Mouse (Mus musculus) embryonic facial prominence, embryonic 15.5 days (tissue): ENCODE results near the gene Cspg5. TPM values are rescaled to one million over a fixed set of nuclear protein-coding genes. Genes with fewer than 3 reads are reported as not detected.

Experiments
- ATAC-seq: fragments of 200-750 bp; cut with Nextera tagmentation; 2 replicates; pipeline ENCODE4 v1.8.0; 2017; ENCODE audit warnings: low read depth, moderate TSS enrichment; ENCODE audit not compliant: insufficient number of reproducible peaks, low FRiP score, low TSS enrichment
- H3K27ac ChIP-seq: fragments of 300-500 bp; sonication (generic); replicated peaks from 2 replicates; pipeline ENCODE4 v1.5.1; 2015; ENCODE audit warnings: mild to moderate bottlenecking, inconsistent platforms
- H3K27me3 ChIP-seq: fragments of 300-500 bp; sonication (generic); 2 replicates; pipeline ENCODE4 v1.6.1; 2015; ENCODE audit warnings: inconsistent platforms
- H3K36me3 ChIP-seq: fragments of 300-500 bp; sonication (generic); 2 replicates; pipeline ENCODE4 v1.6.1; 2015; ENCODE audit warnings: mild to moderate bottlenecking, inconsistent platforms
- H3K4me1 ChIP-seq: fragments of 300-500 bp; sonication (generic); 2 replicates; pipeline ENCODE4 v1.6.1; 2015; ENCODE audit warnings: inconsistent platforms
- H3K4me2 ChIP-seq: fragments of 300-500 bp; sonication (generic); replicated peaks from 2 replicates; pipeline ENCODE4 v1.6.1; 2015; ENCODE audit warnings: mild to moderate bottlenecking, inconsistent platforms
- H3K4me3 ChIP-seq: fragments of 300-500 bp; sonication (generic); replicated peaks from 2 replicates; pipeline ENCODE4 v1.5.1; 2015; ENCODE audit warnings: mild to moderate bottlenecking, inconsistent platforms
- H3K9ac ChIP-seq: fragments of 300-500 bp; sonication (generic); 2 replicates; pipeline ENCODE4 v1.6.1; 2015; ENCODE audit warnings: inconsistent platforms
- H3K9me3 ChIP-seq: fragments of 300-500 bp; sonication (generic); replicated peaks from 2 replicates; pipeline ENCODE4 v1.6.1; 2016; ENCODE audit warnings: inconsistent platforms
- WGBS: fragments of 180-500 bp; shearing (Covaris S2); methylation state at CpG from one replicate; pipeline ENCODE4 v1.1.7; 2015; 5-methylcytosine and 5-hydroxymethylcytosine counted together
- microRNA-seq: library from miRNA; unstranded; fragments of <30 nt; microRNA quantifications from one replicate; pipeline ENCODE4, GENCODE M21; 2016; ENCODE audit warnings: borderline number of aligned reads
- polyA plus RNA-seq: library from polyadenylated mRNA; unstranded; fragments of >200 nt; fragmentation: Nextera tagmentation; extraction: Ambion mirVana; gene quantifications from 2 replicates; pipeline ENCODE4 v1.2.1, GENCODE M21; 2015

The Cspg5 gene
- polyA plus RNA-seq, 1 experiment from 2014 or later, result 14.7 TPM

DNA sequence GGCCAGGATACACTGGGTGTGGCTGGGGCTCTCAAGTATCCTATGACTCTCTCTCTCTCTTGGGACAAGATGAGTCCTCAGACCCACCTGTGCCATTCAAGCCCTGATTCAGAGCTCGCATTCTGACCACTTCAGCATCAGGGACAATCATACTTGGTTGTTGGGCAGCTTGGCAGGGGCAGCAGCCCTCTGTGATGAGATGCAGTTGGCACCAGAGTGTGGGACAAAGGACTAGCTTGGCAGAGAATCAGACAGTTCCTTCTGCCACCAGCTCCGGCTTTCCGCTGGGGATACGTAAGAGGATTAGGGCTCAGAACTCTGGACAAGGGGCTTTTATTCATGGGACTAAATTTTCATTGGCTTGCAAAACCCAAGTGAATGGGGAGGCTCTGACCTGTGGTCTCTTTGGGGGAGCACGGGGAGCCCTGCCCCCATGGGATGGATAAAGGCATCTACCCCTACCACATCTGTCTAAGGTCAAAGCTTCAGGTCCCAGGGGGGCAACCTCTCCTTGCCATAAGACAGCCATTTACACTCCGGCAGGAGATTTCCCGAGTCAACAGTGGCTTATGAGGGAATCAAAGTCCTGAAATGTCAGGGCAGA lies 43.8 kb downstream of the Cspg5 start:
- Histone ChIP-seq H3K27me3 (no peaks in the 10 kb centered on the region), H3K36me3 (no peaks in the 10 kb centered on the region), H3K4me1 (no peaks in the 10 kb centered on the region), H3K4me2 (no peak overlapping the region), H3K4me3 (no peak overlapping the region), H3K27ac (no peak overlapping the region), H3K9me3 (no peaks in the 10 kb centered on the region), H3K9ac (no peak overlapping the region)
- WGBS, result 63% methylated on average over 7 of the region's 7 CpGs
- no peak for ATAC-seq

GRCm38 (mm10) chr9:110293254-110293718 lies 49.7 kb downstream of the Cspg5 start:
- 46% methylated on average over 12 of the region's 12 CpGs for WGBS
- no peaks in the 10 kb centered on the region for H3K4me1 ChIP-seq

DNA sequence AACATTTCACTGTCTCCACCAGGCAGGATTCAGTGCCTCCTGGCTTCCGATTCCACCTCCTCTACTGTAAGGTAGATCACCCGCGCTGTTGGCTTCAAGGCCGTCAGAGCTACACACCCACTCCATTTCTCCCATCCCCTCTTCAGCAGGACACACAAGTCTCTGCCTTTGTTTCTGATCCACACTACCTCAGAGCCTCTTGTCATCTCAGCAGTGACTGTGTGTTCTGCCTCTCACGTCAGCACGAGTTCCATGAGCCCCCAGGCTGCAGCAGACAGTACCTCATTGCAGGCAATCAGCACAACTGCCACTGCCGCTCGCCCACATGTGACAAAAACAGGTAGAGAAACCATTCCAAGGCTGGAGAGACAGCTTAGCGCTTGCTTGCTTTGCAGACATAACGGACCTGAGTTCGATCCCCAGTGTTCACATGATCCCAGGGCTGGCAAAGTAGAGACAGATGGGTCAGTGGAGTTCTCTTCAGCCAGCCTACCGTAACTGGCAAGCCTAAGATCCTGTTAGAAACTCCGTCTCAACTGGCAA lies 50.4 kb downstream of the Cspg5 start:
- H3K4me1 ChIP-seq, result no peaks in the 10 kb centered on the region
- H3K27me3 ChIP-seq, result no peaks in the 10 kb centered on the region
- no peak for ATAC-seq
- H3K4me3 ChIP-seq, result no peak overlapping the region
- no peak overlapping the region for H3K27ac ChIP-seq
- no peaks in the 10 kb centered on the region for H3K9me3 ChIP-seq
- H3K36me3 ChIP-seq, result no peaks in the 10 kb centered on the region
- no peak overlapping the region for H3K4me2 ChIP-seq
- 75% methylated on average over 13 of the region's 13 CpGs for WGBS
- no peak overlapping the region for H3K9ac ChIP-seq

More at GRCm38 (mm10) chr9:110293254-110293718, 49.7 kb downstream of the Cspg5 start:
- Histone ChIP-seq H3K4me2 (no peak overlapping the region), H3K36me3 (no peaks in the 10 kb centered on the region), H3K9ac (no peak overlapping the region), H3K27ac (no peak overlapping the region), H3K27me3 (no peaks in the 10 kb centered on the region), H3K9me3 (no peaks in the 10 kb centered on the region), H3K4me3 (no peak overlapping the region)
- ATAC-seq, result no peak

GRCm38 (mm10) chr9:110294786-110295185 lies 51.2 kb downstream of the Cspg5 start:
- Histone ChIP-seq H3K27ac (no peak overlapping the region), H3K36me3 (no peaks in the 10 kb centered on the region), H3K4me1 (no peaks in the 10 kb centered on the region), H3K4me2 (no peak overlapping the region), H3K9ac (no peak overlapping the region), H3K4me3 (no peak overlapping the region), H3K27me3 (no peaks in the 10 kb centered on the region), H3K9me3 (no peaks in the 10 kb centered on the region)
- no peak for ATAC-seq
- 52% methylated on average over 3 of the region's 3 CpGs for WGBS

GRCm38 (mm10) chr9:110296867-110297627 lies 53.5 kb downstream of the Cspg5 start:
- no peak overlapping the region for H3K4me3 ChIP-seq
- no peak overlapping the region for H3K9ac ChIP-seq
- no peak overlapping the region for H3K27ac ChIP-seq
- H3K36me3 ChIP-seq, result no peaks in the 10 kb centered on the region
- WGBS, result 4% methylated on average over 5 of the region's 5 CpGs
- H3K4me2 ChIP-seq, result no peak overlapping the region
- H3K27me3 ChIP-seq, result no peaks in the 10 kb centered on the region
- no peaks in the 10 kb centered on the region for H3K4me1 ChIP-seq
- ATAC-seq, result 0 out of 2 replicates have a peak, but pooled peaks have one; percentile 19
- no peaks in the 10 kb centered on the region for H3K9me3 ChIP-seq

GRCm38 (mm10) chr9:110304516-110304915 lies 60.9 kb downstream of the Cspg5 start:
- Histone ChIP-seq H3K9ac (peak overlapping the region; percentile 63), H3K4me1 (peaks cover 6% of the 10 kb centered on the region), H3K27ac (peak overlapping the region; percentile 97), H3K27me3 (no peaks in the 10 kb centered on the region), H3K4me2 (peak overlapping the region; percentile 74), H3K36me3 (no peaks in the 10 kb centered on the region), H3K4me3 (peak overlapping the region; percentile 54), H3K9me3 (no peaks in the 10 kb centered on the region)
- 2% methylated on average over 4 of the region's 4 CpGs for WGBS
- no peak for ATAC-seq

GRCm38 (mm10) chr9:110304969-110305651 lies 61.5 kb downstream of the Cspg5 start, which contains the start of gene Elp6:
Elp6 (plus strand) TSS chr9:110305173.
- Histone ChIP-seq H3K27me3 (no peaks in the 10 kb centered on the region), H3K9ac (peak within 1 kb of the TSS; percentile 63), H3K9me3 (no peaks in the 10 kb centered on the region), H3K36me3 (0 out of 2 replicates have a peak, but pooled peaks cover 5% of the 10 kb centered on the region), H3K4me2 (peak within 1 kb of the TSS; percentile 74), H3K27ac (peak within 1 kb of the TSS; percentile 97), H3K4me1 (peaks cover 6% of the 10 kb centered on the region), H3K4me3 (peak within 1 kb of the TSS; percentile 54)
- ATAC-seq, result peak; percentile 97
- under 1% methylated on average over 46 of the region's 46 CpGs for WGBS

- 0 out of 2 replicates have a peak overlapping the region, but pooled peaks have one; percentile 74 for H3K4me2 ChIP-seq
- 93% methylated on average over 5 of the region's 5 CpGs for WGBS
- no peak overlapping the region for H3K4me3 ChIP-seq
Measured at GRCm38 (mm10) chr9:110306371-110306770, 62.8 kb downstream of the Cspg5 start.

More at GRCm38 (mm10) chr9:110306371-110306770, 62.8 kb downstream of the Cspg5 start:
- H3K9me3 ChIP-seq, result no peaks in the 10 kb centered on the region
- no peak overlapping the region for H3K9ac ChIP-seq
- no peak for ATAC-seq
- H3K27ac ChIP-seq, result no peak overlapping the region
- H3K4me1 ChIP-seq, result peaks cover 6% of the 10 kb centered on the region
- no peaks in the 10 kb centered on the region for H3K27me3 ChIP-seq
- peaks cover 16% of the 10 kb centered on the region for H3K36me3 ChIP-seq

Small RNA genes within 50 kb of the gene (microRNA-seq; reads per million reads assigned to microRNA genes)
- gene Mir6236, result 124 reads per million, percentile 57 among the genes with 10 or more reads in this experiment

Other genes with a start within 250 kb of the Cspg5 start
- gene Smarcc1, start 126.1 kb upstream of the Cspg5 start, polyA plus RNA-seq, result 113 and 119 TPM in 2 replicates
- 127 and 137 TPM in 2 replicates for gene Dhx30, start 126.0 kb upstream of the Cspg5 start, polyA plus RNA-seq
- 24.1 and 24.9 TPM in 2 replicates for gene Elp6, start 61.4 kb downstream of the Cspg5 start, polyA plus RNA-seq
- gene Scap, start 89.5 kb downstream of the Cspg5 start, polyA plus RNA-seq, result 43.6 and 43.9 TPM in 2 replicates
- 20.5 and 21.5 TPM in 2 replicates for gene Ptpn23, start 164.4 kb downstream of the Cspg5 start, polyA plus RNA-seq
- 4.4 and 5.1 TPM in 2 replicates for gene Ngp, start 176.0 kb downstream of the Cspg5 start, polyA plus RNA-seq
- gene Klhl18, start 232.9 kb downstream of the Cspg5 start, polyA plus RNA-seq, result 11.1 and 12.8 TPM in 2 replicates
- 4.0 and 7.4 TPM in 2 replicates for gene Kif9, start 233.2 kb downstream of the Cspg5 start, polyA plus RNA-seq